Mouse (Mus musculus) heart, adult 2 months (tissue): ENCODE measurements around the gene Syt7. TPM values are rescaled to one million over a fixed set of nuclear protein-coding genes. Genes with fewer than 3 reads are reported as not detected.

Source experiments
- DNase-seq, 2 experiments: peaks; one replicate each; pipeline ENCODE4 v3.0.0; 2021
- H3K27ac ChIP-seq: fragments of 200-600 bp; 2 replicates; pipeline ENCODE4 v1.8.1; 2022
- H3K27me3 ChIP-seq: fragments of 200-500 bp; 2 replicates; pipeline ENCODE4 v1.6.1; 2012; ENCODE audit warnings: mild to moderate bottlenecking, low read length, inconsistent platforms, mixed read lengths; ENCODE audit not compliant: control insufficient read depth, insufficient read depth
- H3K36me3 ChIP-seq: fragments of 200-500 bp; 2 replicates; pipeline ENCODE4 v1.6.1; 2012; ENCODE audit warnings: low read length, inconsistent platforms; ENCODE audit not compliant: control insufficient read depth, insufficient read depth
- H3K4me1 ChIP-seq: fragments of 200-500 bp; 2 replicates; pipeline ENCODE4 v1.6.1; 2011; ENCODE audit warnings: low read length; ENCODE audit not compliant: control insufficient read depth, insufficient read depth
- H3K4me3 ChIP-seq: fragments of 200-600 bp; 2 replicates; pipeline ENCODE4 v1.8.1; 2022
- H3K79me2 ChIP-seq: fragments of 200-500 bp; replicated peaks from 2 replicates; pipeline ENCODE4 v1.6.1; 2012; ENCODE audit warnings: mild to moderate bottlenecking, inconsistent platforms, low read length, moderate library complexity, mixed read lengths; ENCODE audit not compliant: control insufficient read depth, insufficient read depth
- H3K9ac ChIP-seq: fragments of 200-500 bp; 2 replicates; pipeline ENCODE4 v1.6.1; 2012; ENCODE audit warnings: low read depth, mild to moderate bottlenecking, control low read depth, inconsistent platforms, low read length, mixed read lengths
- CTCF ChIP-seq: fragments of 200-600 bp; IDR thresholded peaks from 2 replicates; pipeline ENCODE4 v1.8.1; 2022; ENCODE audit warnings: antibody characterized with exemption, mild to moderate bottlenecking, moderate library complexity
- EP300 ChIP-seq: fragments of 200-500 bp; IDR thresholded peaks from 2 replicates; pipeline ENCODE4 v1.6.1; 2011; ENCODE audit warnings: low read depth, low read length, control low read depth; ENCODE audit not compliant: insufficient read depth
- POLR2A ChIP-seq: fragments of 200-500 bp; IDR thresholded peaks from 2 replicates; pipeline ENCODE4 v1.6.1; 2011; ENCODE audit warnings: mild to moderate bottlenecking, low read depth, low read length, control low read depth; ENCODE audit not compliant: insufficient read depth
- WGBS: fragments of 180-500 bp; shearing (Covaris S2); methylation state at CpG from one replicate; pipeline ENCODE4 v1.1.7; 2018; 5-methylcytosine and 5-hydroxymethylcytosine counted together
- intact Hi-C: fragments of 180-260 bp; cut with DNase I; formaldehyde crosslinking; loops from one replicate; pipeline ENCODE4 v1.15.1; 2025
- polyA plus RNA-seq: library from polyadenylated mRNA; depleted of rRNA; stranded (reverse); fragments of >200 nt; gene quantifications from 2 replicates; pipeline ENCODE4 v1.2.3, GENCODE M21; 2012
- total RNA-seq, 2 experiments: library from RNA; stranded (reverse); gene quantifications; 2 replicates each; pipeline ENCODE4 v1.2.3; 2021

Syt7 gene
- total and polyA plus RNA-seq, 3 experiments: 17.6 to 38.6 (median 35.7) TPM

- no peak overlapping the region for H3K27ac ChIP-seq
- H3K27me3 ChIP-seq: peaks cover 13% of the 10 kb centered on the region
- no peaks in the 10 kb centered on the region for H3K79me2 ChIP-seq
- peak in 1 of 2 experiments; percentile 31 for DNase-seq
- no peak overlapping the region for H3K4me3 ChIP-seq
- H3K36me3 ChIP-seq: no peaks in the 10 kb centered on the region
- WGBS: 13% methylated on average over 8 of the region's 8 CpGs
- H3K9ac ChIP-seq: no peak overlapping the region
- no peaks in the 10 kb centered on the region for H3K4me1 ChIP-seq
- TF ChIP-seq EP300 (no peak), POLR2A (no peak), CTCF (no peak)
- intact Hi-C loops: no loop called here
Measured at GRCm38 (mm10) chr19:10458096-10458495, 69.2 kb downstream of the Syt7 start.

GRCm38 (mm10) chr19:10459907-10460306, 71.0 kb downstream of the Syt7 start:
- intact Hi-C loops: no loop called here
- Histone ChIP-seq H3K36me3 (no peaks in the 10 kb centered on the region), H3K27me3 (peaks cover 13% of the 10 kb centered on the region), H3K79me2 (no peaks in the 10 kb centered on the region), H3K4me1 (no peaks in the 10 kb centered on the region), H3K9ac (no peak overlapping the region), H3K27ac (no peak overlapping the region), H3K4me3 (no peak overlapping the region)
- no peak for DNase-seq
- TF ChIP-seq CTCF (no peak), EP300 (no peak), POLR2A (no peak)
- WGBS: 72% methylated on average over 11 of the region's 11 CpGs

DNA sequence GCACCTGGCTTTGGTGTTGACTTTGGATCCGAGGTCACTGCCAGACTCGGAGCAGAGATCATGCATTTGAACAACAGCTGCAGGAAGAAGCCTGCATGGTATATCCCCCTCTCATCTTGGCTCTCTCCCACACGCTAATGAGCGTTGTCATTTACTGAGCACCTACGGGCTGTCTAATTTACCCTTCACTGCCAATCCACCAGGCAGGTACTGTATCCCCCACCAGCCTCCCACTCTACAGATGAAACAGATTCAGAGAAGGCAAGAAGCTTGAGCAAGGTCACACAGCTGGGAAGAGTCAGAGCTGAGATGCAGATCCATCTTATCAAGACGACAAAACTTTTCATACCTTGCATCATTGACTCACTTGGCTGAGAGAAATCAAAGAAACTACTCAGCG, 72.7 kb downstream of the Syt7 start:
- Histone ChIP-seq H3K9ac (no peak overlapping the region), H3K27ac (no peak overlapping the region), H3K36me3 (no peaks in the 10 kb centered on the region), H3K27me3 (peaks cover 5% of the 10 kb centered on the region), H3K4me1 (no peaks in the 10 kb centered on the region), H3K79me2 (no peaks in the 10 kb centered on the region), H3K4me3 (no peak overlapping the region)
- WGBS: 31% methylated on average over 7 of the region's 7 CpGs
- TF ChIP-seq POLR2A (no peak), EP300 (no peak), CTCF (no peak)
- intact Hi-C loops: no loop called here
- no peak for DNase-seq

GRCm38 (mm10) chr19:10464427-10464826, 75.5 kb downstream of the Syt7 start:
- Histone ChIP-seq H3K27ac (no peak overlapping the region), H3K4me3 (no peak overlapping the region), H3K36me3 (no peaks in the 10 kb centered on the region), H3K27me3 (peaks cover 1% of the 10 kb centered on the region; the same call in 1 of the 2 replicates), H3K4me1 (no peaks in the 10 kb centered on the region), H3K9ac (no peak overlapping the region), H3K79me2 (no peaks in the 10 kb centered on the region)
- intact Hi-C loops: no loop called here
- 53% methylated on average over 4 of the region's 4 CpGs for WGBS
- TF ChIP-seq EP300 (no peak), CTCF (no peak), POLR2A (no peak)
- DNase-seq: no peak

- H3K4me3 ChIP-seq: no peak overlapping the region
- intact Hi-C loops: no loop called here
- no peak overlapping the region for H3K9ac ChIP-seq
- no peak overlapping the region for H3K27ac ChIP-seq
- no peaks in the 10 kb centered on the region for H3K4me1 ChIP-seq
- H3K36me3 ChIP-seq: no peaks in the 10 kb centered on the region
- H3K79me2 ChIP-seq: no peaks in the 10 kb centered on the region
- WGBS: 42% methylated on average over 8 of the region's 8 CpGs
- H3K27me3 ChIP-seq: no peaks in the 10 kb centered on the region
- TF ChIP-seq CTCF (no peak), EP300 (no peak), POLR2A (no peak)
- peak; percentile 17 to 28 for DNase-seq
Measured at GRCm38 (mm10) chr19:10469171-10469658, 80.3 kb downstream of the Syt7 start.

GRCm38 (mm10) chr19:10472958-10473357, 84.1 kb downstream of the Syt7 start:
- H3K36me3 ChIP-seq: no peaks in the 10 kb centered on the region
- intact Hi-C loops: no loop called here
- H3K79me2 ChIP-seq: no peaks in the 10 kb centered on the region
- H3K4me1 ChIP-seq: no peaks in the 10 kb centered on the region
- no peak overlapping the region for H3K4me3 ChIP-seq
- H3K9ac ChIP-seq: no peak overlapping the region
- DNase-seq: no peak
- WGBS: 68% methylated on average over 3 of the region's 3 CpGs
- TF ChIP-seq EP300 (no peak), CTCF (no peak), POLR2A (no peak)
- H3K27me3 ChIP-seq: no peaks in the 10 kb centered on the region
- no peak overlapping the region for H3K27ac ChIP-seq
